Mouse (Mus musculus): Measurements from ENCODE around the gene Olfr728.

DNA sequence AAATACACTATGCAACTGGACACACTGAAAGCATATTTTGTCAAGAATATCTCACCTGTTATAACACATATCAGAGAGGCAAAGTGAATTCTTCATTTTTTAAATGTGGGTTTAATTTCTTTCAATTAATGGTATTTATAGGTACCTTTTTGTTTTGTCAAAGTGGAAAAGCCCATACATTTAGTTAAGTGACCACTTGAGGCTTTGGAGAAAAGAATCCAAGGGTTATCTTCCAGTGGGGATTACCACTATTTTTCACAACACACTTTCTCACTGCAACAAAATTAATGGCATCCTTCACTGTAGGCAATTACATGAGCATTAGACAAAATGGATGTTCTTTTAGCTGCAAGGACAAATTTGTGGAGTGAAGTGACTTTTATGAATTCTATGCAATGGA is 10.3 kb upstream of the Olfr728 start, which contains the start of gene Olfr729:
- TF ChIP-seq CHD2 (IDR thresholded peaks at IDR 0.05; ENCODE audit: low read depth, low read length) (no peak), MAFK (IDR thresholded peaks at IDR 0.05; ENCODE audit: insufficient read depth, low read depth, low read length) (no peak), HCFC1 (IDR thresholded peaks at IDR 0.05; ENCODE audit: borderline replicate concordance, insufficient read depth, low read length) (no peak), ZC3H11A (IDR thresholded peaks at IDR 0.05; ENCODE audit: borderline replicate concordance, low read depth, low read length) (no peak), ZNF384 (IDR thresholded peaks at IDR 0.05; ENCODE audit: low read depth, low read length) (no peak)
